Mouse (Mus musculus): ENCODE data around the gene Exosc2. TPM values are rescaled to one million over a fixed set of nuclear protein-coding genes. Genes with fewer than 3 reads are reported as not detected.

Gene Exosc2
- polyA plus RNA-seq, 1 experiment from 2014 or later, result 40.0 TPM

- Histone ChIP-seq H3K4me1 (ENCODE audit: control insufficient read depth, insufficient read depth, low read length) (peaks cover 29% of the 10 kb centered on the region), H3K4me3 (ENCODE audit: low read depth, low read length) (peak overlapping the region; percentile 3; the same call in 1 of the 2 replicates), H3K9ac (ENCODE audit: low read depth, low read length) (no peak overlapping the region), H3K36me3 (ENCODE audit: control insufficient read depth, insufficient read depth, low read length) (no peaks in the 10 kb centered on the region), H3K27ac (ENCODE audit: low read length) (no peak overlapping the region), H3K9me3 (replicated peaks; ENCODE audit: control insufficient read depth, low read length, poor library complexity, severe bottlenecking) (no peaks in the 10 kb centered on the region), H3K27me3 (ENCODE audit: control insufficient read depth, insufficient read depth, low read depth, low read length) (peaks cover 56% of the 10 kb centered on the region), H3K4me2 (ENCODE audit: low read length) (no peak overlapping the region)
- no peak for ATAC-seq
- WGBS, result 0% methylated on average over 12 of the region's 13 CpGs
These were observed 31.1 kb upstream of the Exosc2 start for GRCm38 (mm10) chr2:31639466-31639760.

GRCm38 (mm10) chr2:31639901-31640608 is 30.5 kb upstream of the Exosc2 start, which contains the start of gene Prdm12:
Gene Prdm12 (plus strand): TSS chr2:31640037.
- Histone ChIP-seq H3K4me3 (ENCODE audit: low read depth, low read length) (peak within 1 kb of the TSS; percentile 18), H3K9ac (ENCODE audit: low read depth, low read length) (no peak within 1 kb of the TSS), H3K27ac (ENCODE audit: low read length) (no peak within 1 kb of the TSS), H3K4me2 (ENCODE audit: low read length) (no peak within 1 kb of the TSS), H3K27me3 (ENCODE audit: control insufficient read depth, insufficient read depth, low read depth, low read length) (peaks cover 56% of the 10 kb centered on the region), H3K36me3 (ENCODE audit: control insufficient read depth, insufficient read depth, low read length) (no peaks in the 10 kb centered on the region), H3K9me3 (replicated peaks; ENCODE audit: control insufficient read depth, low read length, poor library complexity, severe bottlenecking) (no peaks in the 10 kb centered on the region), H3K4me1 (ENCODE audit: control insufficient read depth, insufficient read depth, low read length) (peaks cover 29% of the 10 kb centered on the region)
- 1% methylated on average over 41 of the region's 41 CpGs for WGBS
- no peak for ATAC-seq

- ATAC-seq, result 0 out of 2 replicates have a peak, but pooled peaks have one; percentile 15
- peaks cover 22% of the 10 kb centered on the region for H3K4me1 ChIP-seq (ENCODE audit: control insufficient read depth, insufficient read depth, low read length)
- H3K27ac ChIP-seq (ENCODE audit: low read length), result no peak overlapping the region
- H3K9ac ChIP-seq (ENCODE audit: low read depth, low read length), result no peak overlapping the region
- WGBS, result under 1% methylated on average over 48 of the region's 48 CpGs
- H3K9me3 ChIP-seq (replicated peaks; ENCODE audit: control insufficient read depth, low read length, poor library complexity, severe bottlenecking), result no peaks in the 10 kb centered on the region
- no peaks in the 10 kb centered on the region for H3K36me3 ChIP-seq (ENCODE audit: control insufficient read depth, insufficient read depth, low read length)
- peak overlapping the region; percentile 18 for H3K4me3 ChIP-seq (ENCODE audit: low read depth, low read length)
- peaks cover 57% of the 10 kb centered on the region for H3K27me3 ChIP-seq (ENCODE audit: control insufficient read depth, insufficient read depth, low read depth, low read length)
- H3K4me2 ChIP-seq (ENCODE audit: low read length), result peak overlapping the region; percentile 19; the same call in 1 of the 2 replicates
These were observed 29.7 kb upstream of the Exosc2 start for GRCm38 (mm10) chr2:31640609-31641507.

- H3K4me2 ChIP-seq (ENCODE audit: low read length), result no peak overlapping the region
- WGBS, result 1% methylated on average over 11 of the region's 11 CpGs
- no peak for ATAC-seq
- no peak overlapping the region for H3K9ac ChIP-seq (ENCODE audit: low read depth, low read length)
- H3K9me3 ChIP-seq (replicated peaks; ENCODE audit: control insufficient read depth, low read length, poor library complexity, severe bottlenecking), result no peaks in the 10 kb centered on the region
- H3K4me1 ChIP-seq (ENCODE audit: control insufficient read depth, insufficient read depth, low read length), result peaks cover 16% of the 10 kb centered on the region
- H3K27ac ChIP-seq (ENCODE audit: low read length), result no peak overlapping the region
- H3K36me3 ChIP-seq (ENCODE audit: control insufficient read depth, insufficient read depth, low read length), result no peaks in the 10 kb centered on the region
- peak overlapping the region; percentile 12; the same call in 1 of the 2 replicates for H3K4me3 ChIP-seq (ENCODE audit: low read depth, low read length)
- peaks cover 63% of the 10 kb centered on the region for H3K27me3 ChIP-seq (ENCODE audit: control insufficient read depth, insufficient read depth, low read depth, low read length)
These were observed 29.0 kb upstream of the Exosc2 start for GRCm38 (mm10) chr2:31641508-31641830.

GRCm38 (mm10) chr2:31641929-31642328 is 28.6 kb upstream of the Exosc2 start:
- peaks cover 65% of the 10 kb centered on the region for H3K27me3 ChIP-seq (ENCODE audit: control insufficient read depth, insufficient read depth, low read depth, low read length)
- no peak overlapping the region for H3K9ac ChIP-seq (ENCODE audit: low read depth, low read length)
- H3K36me3 ChIP-seq (ENCODE audit: control insufficient read depth, insufficient read depth, low read length), result no peaks in the 10 kb centered on the region
- H3K4me3 ChIP-seq (ENCODE audit: low read depth, low read length), result peak overlapping the region; percentile 12; the same call in 1 of the 2 replicates
- no peaks in the 10 kb centered on the region for H3K9me3 ChIP-seq (replicated peaks; ENCODE audit: control insufficient read depth, low read length, poor library complexity, severe bottlenecking)
- peaks cover 11% of the 10 kb centered on the region for H3K4me1 ChIP-seq (ENCODE audit: control insufficient read depth, insufficient read depth, low read length)
- H3K4me2 ChIP-seq (ENCODE audit: low read length), result no peak overlapping the region
- no peak overlapping the region for H3K27ac ChIP-seq (ENCODE audit: low read length)
- ATAC-seq, result no peak
- 1% methylated on average over 18 of the region's 18 CpGs for WGBS

GRCm38 (mm10) chr2:31653971-31654853 is 16.3 kb upstream of the Exosc2 start:
- no peaks in the 10 kb centered on the region for H3K36me3 ChIP-seq (ENCODE audit: control insufficient read depth, insufficient read depth, low read length)
- H3K4me2 ChIP-seq (ENCODE audit: low read length), result peak overlapping the region; percentile 81
- H3K9me3 ChIP-seq (replicated peaks; ENCODE audit: control insufficient read depth, low read length, poor library complexity, severe bottlenecking), result peaks cover 4% of the 10 kb centered on the region; the same call in 1 of the 2 replicates
- H3K4me3 ChIP-seq (ENCODE audit: low read depth, low read length), result peak overlapping the region; percentile 52
- peaks cover 67% of the 10 kb centered on the region for H3K27me3 ChIP-seq (ENCODE audit: control insufficient read depth, insufficient read depth, low read depth, low read length)
- 0 out of 2 replicates have a peak overlapping the region, but pooled peaks have one; percentile 38 for H3K27ac ChIP-seq (ENCODE audit: low read length)
- peak overlapping the region; percentile 67 for H3K9ac ChIP-seq (ENCODE audit: low read depth, low read length)
- peak; percentile 88 for ATAC-seq
- under 1% methylated on average over 88 of the region's 109 CpGs for WGBS
- 0 out of 2 replicates have a peak, but pooled peaks cover 3% of the 10 kb centered on the region for H3K4me1 ChIP-seq (ENCODE audit: control insufficient read depth, insufficient read depth, low read length)

- Histone ChIP-seq H3K4me2 (ENCODE audit: low read length) (peak overlapping the region; percentile 81), H3K4me1 (ENCODE audit: control insufficient read depth, insufficient read depth, low read length) (0 out of 2 replicates have a peak, but pooled peaks cover 3% of the 10 kb centered on the region), H3K4me3 (ENCODE audit: low read depth, low read length) (peak overlapping the region; percentile 52), H3K36me3 (ENCODE audit: control insufficient read depth, insufficient read depth, low read length) (no peaks in the 10 kb centered on the region), H3K27me3 (ENCODE audit: control insufficient read depth, insufficient read depth, low read depth, low read length) (peaks cover 63% of the 10 kb centered on the region), H3K9ac (ENCODE audit: low read depth, low read length) (peak overlapping the region; percentile 67), H3K27ac (ENCODE audit: low read length) (no peak overlapping the region), H3K9me3 (replicated peaks; ENCODE audit: control insufficient read depth, low read length, poor library complexity, severe bottlenecking) (peaks cover 4% of the 10 kb centered on the region; the same call in 1 of the 2 replicates)
- WGBS, result 8% methylated on average over 22 of the region's 22 CpGs
- ATAC-seq, result no peak; the same call in 1 of the 2 replicates
These were observed 15.5 kb upstream of the Exosc2 start for GRCm38 (mm10) chr2:31654854-31655559.

GRCm38 (mm10) chr2:31656374-31656773 is 14.1 kb upstream of the Exosc2 start:
- no peak overlapping the region for H3K4me2 ChIP-seq (ENCODE audit: low read length)
- peaks cover 49% of the 10 kb centered on the region for H3K27me3 ChIP-seq (ENCODE audit: control insufficient read depth, insufficient read depth, low read depth, low read length)
- H3K4me3 ChIP-seq (ENCODE audit: low read depth, low read length), result no peak overlapping the region
- H3K36me3 ChIP-seq (ENCODE audit: control insufficient read depth, insufficient read depth, low read length), result no peaks in the 10 kb centered on the region
- no peak overlapping the region for H3K9ac ChIP-seq (ENCODE audit: low read depth, low read length)
- H3K27ac ChIP-seq (ENCODE audit: low read length), result no peak overlapping the region
- ATAC-seq, result no peak
- WGBS, result 80% methylated on average over 7 of the region's 7 CpGs
- 0 out of 2 replicates have a peak, but pooled peaks cover 3% of the 10 kb centered on the region for H3K4me1 ChIP-seq (ENCODE audit: control insufficient read depth, insufficient read depth, low read length)
- peaks cover 4% of the 10 kb centered on the region; the same call in 1 of the 2 replicates for H3K9me3 ChIP-seq (replicated peaks; ENCODE audit: control insufficient read depth, low read length, poor library complexity, severe bottlenecking)
